Mouse (Mus musculus) retina, postnatal 1 day (tissue): ENCODE measurements around the gene Nupl1.

Experiments used
- DNase-seq: peaks from one replicate; pipeline ENCODE4 v3.0.0-alpha.2; 2012

Gene Nupl1

DNA sequence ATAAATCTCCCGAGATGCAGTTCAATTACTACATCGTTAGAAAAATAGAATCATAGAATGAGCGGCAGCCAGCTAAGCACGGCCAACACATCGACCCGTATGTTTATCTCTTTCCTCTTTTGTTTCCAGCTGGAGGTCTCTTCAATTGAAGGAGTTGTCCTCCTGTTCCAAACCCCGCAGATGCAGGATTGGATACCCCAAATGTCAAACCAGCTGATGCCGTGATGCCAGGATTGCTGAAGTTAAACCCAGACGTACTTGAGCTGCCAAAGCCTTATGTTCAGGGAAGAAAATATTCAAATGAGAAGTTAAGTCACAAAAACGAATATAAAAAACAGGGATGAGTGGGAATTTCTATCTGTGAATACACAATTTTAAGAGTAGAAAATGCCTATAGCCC is 31.3 kb downstream of the Nupl1 start:
- DNase-seq = no peak

DNA sequence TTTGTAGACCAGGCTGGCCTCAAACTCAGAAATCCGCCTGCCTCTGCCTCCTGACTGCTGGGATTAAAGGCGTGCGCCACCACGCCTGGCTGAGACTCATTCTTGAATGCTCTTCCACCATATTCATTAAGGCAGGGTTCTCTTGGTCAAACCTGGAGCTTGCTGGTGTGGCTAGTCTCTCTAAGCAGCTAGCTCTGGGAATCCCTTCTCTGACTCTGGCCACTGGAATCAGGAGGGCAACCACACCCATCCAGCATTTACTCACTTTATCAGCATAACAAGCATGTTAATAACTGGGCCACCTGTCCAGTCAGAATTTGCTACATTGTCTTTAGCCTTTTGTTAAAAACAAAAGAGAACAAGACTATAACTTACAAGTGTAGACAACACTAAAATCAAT is 33.6 kb downstream of the Nupl1 start:
- DNase-seq = no peak

DNA sequence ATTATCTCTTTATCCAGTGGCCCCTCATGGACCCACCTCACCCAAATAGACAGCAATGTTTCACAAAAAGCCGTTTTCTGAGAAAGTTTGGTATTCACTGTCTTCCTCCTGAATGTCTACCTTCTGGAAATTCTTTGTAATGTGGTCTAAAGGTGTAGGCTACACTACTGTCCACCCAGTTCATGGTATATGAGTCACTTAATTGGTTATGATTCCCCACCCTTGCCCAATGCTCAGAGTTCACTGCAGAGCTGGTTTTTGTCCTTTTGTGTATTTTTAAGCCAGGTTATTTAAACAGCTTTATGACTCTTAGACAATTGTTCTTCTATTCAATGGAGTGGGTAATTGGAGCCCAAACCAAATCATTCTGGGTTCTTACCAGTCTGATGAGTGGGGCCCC is 35.1 kb downstream of the Nupl1 start:
- DNase-seq = no peak

DNA sequence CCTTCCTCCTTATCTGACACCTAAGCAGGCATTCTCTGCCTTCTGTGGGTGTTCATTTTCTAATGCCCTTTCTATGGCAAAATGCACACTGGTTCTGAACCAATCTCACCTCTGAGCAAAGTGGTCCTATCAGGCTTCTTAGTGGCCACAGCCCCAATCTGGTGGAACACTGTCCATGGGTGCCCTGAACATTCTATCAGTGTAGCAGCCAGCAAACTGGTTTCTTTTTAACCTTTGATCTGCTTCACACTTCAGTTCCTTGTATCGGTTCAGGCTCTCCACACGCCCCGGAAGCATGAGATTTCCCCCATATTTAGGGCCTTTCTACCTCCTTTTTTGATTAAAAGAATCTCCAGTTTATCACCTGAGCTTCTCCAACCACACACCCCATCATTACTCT is 36.2 kb downstream of the Nupl1 start:
- DNase-seq = no peak

DNA sequence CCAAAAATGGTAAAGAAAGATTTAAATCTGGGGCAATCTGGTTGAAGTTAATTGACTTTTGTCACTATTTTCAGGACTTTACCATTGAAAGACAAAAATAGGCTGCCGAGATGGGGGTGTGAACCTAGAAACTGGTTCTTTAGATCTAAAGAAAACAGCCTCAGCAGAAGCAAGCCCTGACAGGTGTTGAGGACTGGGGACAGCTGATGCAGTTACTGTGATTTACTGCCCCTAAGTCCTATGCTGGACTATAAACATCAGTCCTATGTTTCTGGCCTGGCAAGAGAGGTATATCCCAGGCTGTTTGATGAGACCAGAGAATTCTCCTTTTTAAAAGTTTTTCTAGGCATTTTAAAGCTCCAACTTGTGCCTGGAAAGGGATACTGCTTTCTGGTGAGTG is 37.2 kb downstream of the Nupl1 start:
- DNase-seq = no peak

DNA sequence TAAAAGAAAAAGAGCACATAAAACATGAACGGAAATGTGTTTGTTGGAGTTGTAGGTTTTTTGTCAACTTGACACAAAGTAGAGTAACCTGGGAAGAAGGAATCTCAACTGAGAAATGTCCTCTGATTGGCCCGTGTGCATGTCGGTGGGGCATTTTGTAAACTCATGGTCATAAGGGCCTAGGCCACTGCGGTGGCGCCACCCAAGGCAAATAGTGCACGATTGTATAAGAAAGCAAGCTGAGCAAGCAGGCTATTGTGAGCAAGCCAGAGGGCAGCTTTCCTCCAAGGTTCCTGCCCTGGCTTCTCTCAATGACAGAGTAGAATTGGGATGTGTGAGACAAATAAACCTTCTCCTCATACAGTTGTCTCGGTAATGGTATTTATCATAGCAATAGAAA is 42.1 kb downstream of the Nupl1 start:
- DNase-seq = no peak

DNA sequence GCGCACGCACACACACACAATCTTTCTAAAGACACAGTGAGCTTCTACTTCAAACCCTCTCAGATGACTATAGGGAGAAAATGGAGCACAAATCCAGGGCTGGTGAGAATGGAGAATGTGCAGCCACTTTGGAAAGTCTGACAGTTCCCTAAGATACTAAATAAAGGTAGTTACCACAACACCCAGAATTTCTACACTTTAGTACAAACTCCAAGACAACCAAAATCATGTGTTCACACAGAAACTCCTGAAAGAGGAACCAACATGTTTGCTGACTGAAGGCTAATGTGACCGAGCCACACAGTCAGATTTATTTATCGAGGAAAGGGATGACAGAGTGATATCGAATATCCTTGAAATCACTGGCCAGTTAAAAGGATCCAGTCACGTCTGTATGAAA is 46.2 kb downstream of the Nupl1 start:
- no peak for DNase-seq

DNA sequence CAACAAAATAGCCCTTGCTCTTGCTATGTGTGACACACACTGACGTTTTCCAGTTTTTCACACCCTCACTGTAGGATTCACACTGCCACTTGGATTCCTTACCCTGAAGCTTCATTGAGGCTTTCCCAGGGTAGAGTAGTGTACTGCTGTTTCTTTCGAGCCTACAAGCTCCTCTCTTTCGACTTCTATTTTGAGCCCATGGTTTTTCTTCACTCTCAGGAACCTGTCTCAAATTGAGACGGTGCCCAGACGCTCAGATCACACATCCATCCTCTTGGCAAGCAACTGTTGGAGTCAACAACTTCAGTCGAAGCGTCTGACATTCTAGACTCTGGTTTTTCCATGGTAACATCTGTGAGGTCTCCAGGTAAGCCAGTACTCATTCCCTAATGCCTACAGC is 54.3 kb downstream of the Nupl1 start, which contains the start of gene Atp8a2:
Atp8a2 (minus strand) TSS at position 296 of the 400 bp plus-strand sequence.
- DNase-seq = no peak

DNA sequence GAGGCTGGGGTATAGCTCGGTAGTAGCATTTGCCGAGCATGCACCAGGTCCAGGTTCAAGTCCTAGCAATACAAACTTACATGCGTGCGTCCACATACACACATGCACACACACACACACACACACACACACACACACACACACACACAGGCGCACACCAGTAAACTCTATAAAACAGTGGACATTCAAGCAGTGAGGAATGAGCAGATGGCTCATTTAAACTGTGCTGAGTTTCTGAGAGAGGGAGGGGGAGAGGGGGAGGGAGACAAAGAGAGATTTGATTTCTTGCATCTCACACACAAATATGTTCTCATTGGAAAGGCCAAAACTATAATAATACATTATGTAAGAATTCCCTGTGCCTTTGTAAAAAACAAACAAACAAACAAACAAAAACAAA is 55.2 kb downstream of the Nupl1 start:
- no peak for DNase-seq

DNA sequence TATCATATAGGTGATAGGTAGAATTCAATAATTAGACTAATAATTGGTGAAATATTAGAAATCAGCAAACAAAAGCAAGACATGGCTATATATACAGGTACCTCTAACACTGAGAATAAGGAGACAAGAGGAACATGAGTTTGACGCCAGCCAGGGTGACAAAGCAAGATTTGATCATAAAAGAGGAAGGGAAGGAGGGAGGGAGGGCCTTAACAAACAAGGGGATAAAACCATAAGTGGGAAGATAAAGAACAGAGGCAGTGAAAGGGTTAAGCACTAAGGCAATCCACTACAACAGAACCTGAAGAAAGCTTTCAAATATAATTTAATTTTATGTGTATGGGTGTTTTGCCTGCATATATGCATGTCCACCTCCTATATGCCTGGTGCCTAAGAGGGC is 56.6 kb downstream of the Nupl1 start:
- DNase-seq = no peak

DNA sequence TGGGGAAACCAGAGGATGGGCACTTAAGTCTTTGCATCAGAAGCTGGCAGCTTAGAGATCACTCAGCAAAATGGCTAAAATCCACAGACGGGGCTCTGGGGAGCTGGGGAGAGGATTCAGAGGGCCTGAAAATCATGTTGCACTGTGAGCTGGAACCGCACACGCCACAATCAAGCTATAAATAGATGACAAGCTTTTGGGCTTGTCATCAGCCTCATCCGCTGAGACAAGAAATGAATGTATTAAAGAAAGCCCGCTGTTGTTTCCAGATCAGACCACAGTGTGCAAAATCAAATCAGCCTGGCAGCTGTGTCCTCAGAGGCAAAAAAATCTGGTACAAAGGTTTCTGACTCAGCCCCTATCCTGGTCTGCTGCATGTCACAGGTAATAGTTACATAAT is 61.5 kb downstream of the Nupl1 start:
- DNase-seq = peak; percentile 32

DNA sequence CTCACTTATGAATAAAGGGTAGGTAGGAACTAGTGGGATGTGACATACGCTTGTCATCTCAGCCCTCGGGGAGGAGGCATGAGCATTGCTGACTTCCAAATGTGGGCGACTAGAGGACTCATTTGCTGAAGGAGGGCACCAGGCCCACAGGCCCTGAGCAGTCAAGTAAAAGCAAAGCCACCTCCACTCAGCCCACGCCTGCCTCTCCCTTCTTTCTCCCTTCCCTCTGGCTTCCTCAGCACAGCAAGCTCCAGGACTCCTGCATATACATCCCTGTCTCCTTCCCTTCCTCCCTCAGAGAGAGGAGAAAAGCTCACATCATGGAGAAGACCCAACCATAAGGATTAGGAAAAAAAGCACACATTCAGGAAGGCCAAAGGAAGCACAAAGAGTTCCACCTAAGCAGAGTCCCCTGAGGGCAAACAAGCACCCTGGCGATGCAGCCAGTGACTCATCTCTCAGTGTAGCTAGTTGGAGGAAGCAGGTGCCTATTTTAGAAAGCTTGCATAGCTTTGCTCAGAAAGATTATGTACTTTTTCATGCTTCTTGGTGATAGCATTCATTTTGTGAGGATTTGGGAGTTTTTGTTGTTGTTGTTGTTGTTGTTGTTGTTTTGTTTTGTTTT is 62.9 kb downstream of the Nupl1 start:
- no peak for DNase-seq

DNA sequence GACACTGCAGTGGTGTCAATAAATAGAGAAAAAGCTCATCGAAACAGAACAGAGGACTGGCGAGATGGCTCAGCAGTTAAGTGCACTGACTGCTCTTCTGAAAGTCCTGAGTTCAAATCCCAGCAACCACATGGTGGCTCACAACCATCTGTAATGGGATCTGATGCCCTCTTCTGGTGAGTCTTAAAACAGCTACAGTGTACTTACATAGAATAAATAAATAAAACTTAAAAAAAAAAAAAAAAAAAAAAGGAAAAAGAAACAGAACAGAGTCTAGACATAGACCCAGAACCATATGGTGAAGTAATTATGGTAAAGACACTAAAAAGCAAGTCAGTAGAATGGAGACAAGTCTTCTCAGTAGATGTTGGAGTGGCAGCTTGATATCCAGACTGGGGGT is 69.9 kb downstream of the Nupl1 start:
- DNase-seq = no peak

DNA sequence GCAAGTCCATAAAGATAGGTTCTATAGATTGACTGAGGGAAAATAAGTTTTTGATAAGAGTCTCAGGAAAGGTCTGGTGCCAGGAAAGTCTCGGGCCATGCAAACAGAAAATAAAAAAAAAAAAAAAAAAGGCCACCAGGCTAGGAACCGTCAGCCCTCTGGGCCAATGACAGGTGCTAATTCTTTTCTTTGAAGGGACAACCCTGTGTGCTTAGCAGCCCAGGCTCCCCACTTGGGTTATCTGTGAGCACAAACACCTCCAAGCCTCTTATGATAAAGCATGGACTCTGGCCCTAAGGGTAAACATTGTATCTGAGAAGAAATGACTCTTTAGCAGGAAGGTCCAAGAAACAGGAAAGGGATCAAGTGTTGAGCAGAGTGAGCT is 72.7 kb downstream of the Nupl1 start:
- DNase-seq = no peak

DNA sequence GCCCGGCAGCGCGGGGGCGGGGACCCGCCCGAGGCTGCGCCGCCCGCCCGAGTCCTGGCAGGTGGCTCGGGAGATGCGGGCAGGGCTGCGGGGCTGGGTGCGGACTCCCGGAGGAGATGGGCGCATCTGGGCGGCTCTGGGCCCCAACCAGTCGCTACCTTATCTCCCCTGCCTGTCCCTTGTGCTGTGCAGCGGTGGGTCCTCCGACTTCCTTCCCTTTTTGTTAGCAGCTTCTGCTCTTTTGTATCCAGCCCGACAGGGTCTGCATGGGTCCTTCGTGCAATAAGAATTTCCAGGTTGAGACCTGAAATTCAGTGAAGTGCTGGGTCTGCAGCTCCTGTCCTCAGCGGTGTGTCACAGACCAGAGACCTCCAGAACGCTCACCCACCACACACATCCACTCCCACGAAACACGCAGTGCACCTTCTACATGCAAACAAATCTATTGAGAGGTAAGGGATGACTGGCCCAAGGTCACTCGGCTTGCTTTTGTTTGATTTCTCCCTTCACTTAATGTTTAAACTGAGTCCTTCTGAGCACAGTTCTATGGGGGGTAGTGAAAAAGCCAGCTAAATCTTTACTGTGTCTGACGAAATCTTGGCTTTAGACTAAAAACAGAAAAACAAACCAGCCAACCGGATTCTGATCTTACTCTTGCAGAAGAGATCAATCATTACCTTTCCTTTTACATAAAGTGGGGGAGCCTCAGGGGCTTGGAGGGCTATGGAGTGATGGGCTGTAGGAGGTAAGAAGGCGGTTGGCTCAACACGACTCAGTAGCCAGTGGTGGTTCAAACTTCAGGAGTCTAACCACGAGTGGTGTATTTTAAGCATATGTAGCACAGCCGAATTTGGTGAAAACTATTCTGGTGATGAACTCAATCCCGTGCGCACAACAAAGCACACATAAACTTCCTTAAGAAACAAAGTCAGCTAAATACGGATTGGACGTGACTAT is 73.3 kb downstream of the Nupl1 start:
- no peak for DNase-seq

DNA sequence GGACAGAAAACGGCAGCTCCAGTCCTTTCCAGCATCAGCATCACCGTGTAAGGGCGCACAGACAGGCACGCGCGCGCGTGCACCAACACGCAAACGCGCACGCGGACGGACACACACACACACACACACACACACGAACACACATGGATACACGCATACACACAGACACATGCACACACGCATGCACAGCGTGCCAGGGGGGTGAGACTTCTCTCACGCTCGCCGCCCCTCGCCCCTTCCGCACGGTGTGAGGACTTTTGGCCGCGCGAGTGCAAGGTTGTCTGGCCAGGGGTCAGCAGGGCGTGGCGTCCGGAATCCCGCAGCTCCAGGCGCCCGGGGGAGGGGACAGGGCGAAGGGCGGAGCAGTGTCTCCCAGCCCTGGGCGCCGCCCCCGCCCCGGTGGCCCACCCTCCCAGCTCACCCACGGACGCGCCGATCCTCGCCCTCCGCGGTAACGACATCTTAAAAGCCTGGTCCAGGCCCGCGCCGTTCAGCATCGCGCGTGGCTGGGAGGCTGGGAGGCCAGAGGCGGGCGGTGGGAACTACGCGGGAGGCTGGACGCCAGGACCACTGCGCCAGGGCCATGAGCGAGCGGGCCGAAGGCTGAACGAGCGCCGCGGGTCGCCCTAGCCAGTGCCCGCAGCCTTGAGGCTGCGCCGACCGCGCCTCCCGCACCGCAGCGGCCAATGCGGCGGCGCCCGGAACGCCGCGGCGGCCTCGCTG is 74.2 kb downstream of the Nupl1 start:
- peak; percentile 87 for DNase-seq

DNA sequence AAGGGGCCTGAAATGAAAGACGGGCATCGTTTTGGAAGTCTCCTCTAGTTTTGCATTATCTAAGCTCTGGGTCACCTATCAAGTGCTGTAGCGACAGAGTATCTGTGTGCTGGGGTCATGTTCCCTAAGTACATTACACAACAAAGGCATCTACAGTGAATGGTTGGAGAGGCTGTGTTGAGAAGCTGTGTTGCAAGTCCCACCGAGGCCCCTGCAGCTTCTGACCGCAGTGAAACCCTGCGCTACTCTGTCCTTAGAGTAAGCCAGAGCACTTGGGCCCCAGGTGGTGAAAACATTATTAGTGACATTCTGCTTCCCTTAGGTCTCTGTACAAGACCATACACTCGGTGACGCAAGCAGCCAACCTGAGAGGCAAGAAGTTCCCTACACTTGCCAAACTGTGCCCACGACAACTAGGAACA is 74.8 kb downstream of the Nupl1 start:
- DNase-seq = no peak

DNA sequence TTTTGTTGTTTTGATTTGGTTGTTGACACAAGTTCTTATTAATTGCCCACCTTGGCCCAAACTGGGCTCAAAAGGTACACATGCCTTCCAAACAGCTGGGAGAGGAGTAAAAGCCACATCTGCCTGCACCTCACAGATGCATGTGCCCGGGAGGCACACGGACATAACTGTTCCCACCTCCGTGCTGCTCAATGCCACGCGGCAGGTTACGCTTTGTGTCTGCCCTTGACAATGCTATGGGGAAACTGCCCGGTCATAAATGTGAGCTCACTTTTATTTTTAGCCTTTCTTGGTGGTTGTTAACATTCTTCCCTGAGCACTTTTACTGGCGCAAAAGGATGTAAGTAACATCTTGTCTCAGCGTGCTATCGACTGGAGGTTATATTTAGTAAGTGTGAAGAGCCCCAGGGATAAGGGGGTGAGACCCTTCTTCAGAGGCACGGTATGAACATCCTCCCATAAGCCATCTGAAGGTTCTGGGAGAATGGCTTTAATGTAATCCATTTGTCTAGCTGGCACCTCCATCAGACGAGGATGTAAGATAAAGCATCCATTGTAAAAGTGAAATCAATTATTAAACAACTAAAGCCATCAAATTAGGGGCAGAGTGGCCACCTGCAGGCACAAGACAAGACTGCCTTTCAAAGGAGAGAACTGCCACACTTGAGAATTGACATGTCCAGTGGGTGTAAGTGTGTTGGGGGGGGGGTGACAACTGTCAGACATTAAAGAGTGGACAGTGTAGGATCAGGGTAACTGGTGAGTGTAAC is 78.8 kb downstream of the Nupl1 start:
- DNase-seq = peak; percentile 76

DNA sequence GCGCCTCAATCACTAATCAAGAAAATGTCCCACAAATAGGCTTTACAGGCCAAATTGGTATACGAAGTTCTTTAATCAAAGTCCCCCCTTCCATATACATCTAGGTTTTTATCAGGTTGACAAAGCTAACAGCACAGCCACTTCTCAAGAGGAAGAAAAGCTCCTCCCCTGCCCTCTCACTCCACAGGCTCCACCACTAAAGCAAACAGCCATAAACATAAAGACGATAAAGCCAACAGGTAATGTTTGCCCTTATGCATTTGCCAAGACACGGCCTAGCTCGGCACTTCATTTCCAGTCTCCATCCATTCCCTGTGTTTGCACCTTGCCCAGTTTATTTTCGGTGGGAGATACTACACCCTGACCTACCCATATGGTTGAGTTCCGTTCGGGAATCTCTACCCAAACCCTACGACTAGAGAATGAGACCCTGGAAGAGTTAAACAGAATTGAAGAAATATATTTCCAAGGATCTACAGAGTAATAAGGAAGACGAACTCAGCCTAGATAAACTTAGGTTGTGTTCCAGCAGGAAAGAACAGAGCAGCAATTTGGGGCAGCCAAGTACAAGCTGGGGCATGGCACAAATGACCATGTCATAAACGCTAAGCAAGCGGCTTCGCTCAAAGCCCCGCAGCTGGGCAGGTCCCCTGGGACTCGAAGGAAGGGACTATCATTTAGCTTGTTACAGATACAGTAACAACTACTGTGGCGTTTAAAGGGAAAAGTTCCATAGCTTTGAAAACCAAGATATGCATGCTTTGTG is 80.2 kb downstream of the Nupl1 start:
- no peak for DNase-seq

DNA sequence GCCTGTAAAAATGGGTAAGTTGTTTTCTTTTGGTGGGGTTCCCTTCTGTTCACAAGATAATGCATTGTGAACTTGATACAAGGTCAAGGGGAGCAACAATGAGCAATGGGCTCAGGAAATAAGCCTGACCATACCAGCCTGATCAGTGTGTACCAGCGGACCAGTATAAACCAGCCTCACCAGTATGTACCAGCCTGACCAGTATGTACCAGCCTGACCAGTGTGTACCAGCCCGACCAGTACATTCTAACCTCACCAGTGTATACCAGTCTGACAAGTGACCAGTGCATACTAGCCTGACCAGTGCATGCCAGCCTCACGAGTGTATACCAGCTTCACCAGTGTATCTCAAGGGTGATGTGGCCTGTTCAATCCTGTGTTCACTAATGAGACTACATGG is 87.9 kb downstream of the Nupl1 start:
- DNase-seq = no peak

DNA sequence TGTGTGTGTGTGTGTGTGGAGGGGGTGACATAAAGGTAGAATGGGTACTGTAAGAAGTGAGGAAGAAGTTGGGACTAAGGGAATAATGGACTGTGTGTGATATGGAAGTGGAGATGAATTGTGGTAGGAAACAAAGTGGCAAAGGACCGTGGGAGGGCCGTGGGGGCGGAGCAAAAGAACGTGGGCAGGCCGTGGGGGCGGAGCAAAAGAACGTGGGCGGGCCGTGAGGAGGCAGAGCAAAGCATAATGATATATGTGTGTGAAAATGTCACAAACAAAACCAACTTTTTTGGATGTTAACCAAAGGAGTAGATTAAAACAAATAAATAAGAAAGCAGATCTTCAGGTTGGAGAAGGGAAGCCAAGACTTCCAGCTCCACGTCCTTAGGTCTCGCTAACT is 98.9 kb downstream of the Nupl1 start:
- no peak for DNase-seq

DNA sequence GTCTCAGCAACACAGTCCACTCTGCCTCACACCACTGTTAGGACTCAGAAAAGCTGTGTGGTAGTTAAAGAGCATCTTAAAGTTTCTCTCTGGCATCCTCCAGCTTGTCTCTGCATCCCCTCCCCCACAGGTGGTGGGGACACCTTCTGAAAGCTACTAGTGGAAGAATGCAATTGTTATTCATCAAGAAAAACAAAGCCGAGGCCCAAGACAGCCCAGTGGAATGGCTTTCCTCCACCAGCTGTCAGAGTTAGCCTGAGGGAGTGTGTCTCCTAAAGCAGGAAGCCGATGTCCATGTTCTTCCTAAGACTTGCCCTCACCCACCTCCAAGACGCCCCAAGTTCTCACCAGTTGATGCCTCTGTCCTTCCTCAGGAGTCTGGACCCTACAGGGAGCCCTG is 102.3 kb downstream of the Nupl1 start:
- no peak for DNase-seq
